Mouse (Mus musculus) inflammation-experienced regulatory T-cells (primary cell): Measurements from ENCODE around the gene C1rb. TPM values are rescaled to one million over a fixed set of nuclear protein-coding genes. Genes with fewer than 3 reads are reported as not detected.

Experiments used
- polyA plus RNA-seq, 2 experiments: library from polyadenylated mRNA; unstranded; fragments of 100-300 nt; shearing (Covaris generic); gene quantifications; one replicate each; pipeline ENCODE4 v1.2.1; 2017

Gene C1rb
- polyA plus RNA-seq: not detected

GRCm38 (mm10) chr6:124570026-124570425 is at the start of gene C1rb:
Gene C1rb (plus strand): TSS chr6:124570294.

DNA sequence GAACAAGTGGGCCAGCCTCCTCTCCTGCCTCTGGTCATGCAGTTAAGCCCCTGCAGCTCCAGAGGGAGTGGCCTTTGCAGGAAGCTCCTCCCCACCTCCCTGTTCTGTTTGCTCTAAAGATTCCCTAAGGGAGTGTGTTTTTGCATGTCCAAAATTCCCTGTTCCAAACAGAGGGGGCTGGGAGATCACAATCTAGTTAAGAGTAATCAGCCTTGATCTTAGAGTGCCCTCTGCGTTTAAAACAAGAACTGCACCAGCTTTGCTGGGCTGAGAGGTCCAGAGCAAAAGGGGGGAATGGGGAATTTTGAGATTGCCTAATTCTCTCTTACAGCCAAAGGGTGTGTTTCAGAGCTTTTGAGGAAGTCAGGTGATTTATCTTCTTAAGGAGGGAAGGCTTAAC is 27.8 kb upstream of the C1rb start, which contains the start of gene C1s1:
C1s1 (minus strand) TSS at position 76 of the 400 bp plus-strand sequence.

Other genes starting within 250 kb of the C1rb start
- 10 to 100 TPM; 28.3 to 35.9 TPM for gene Pex5, start 155.2 kb upstream of the C1rb start, polyA plus RNA-seq
- 1 to 10 TPM in 1 of 2 experiments, not detected in 1; 1.3 TPM for gene Clstn3, start 105.5 kb upstream of the C1rb start, polyA plus RNA-seq
- under 1 TPM; 0.34 to 0.39 TPM for gene C1rl, start 77.2 kb upstream of the C1rb start, polyA plus RNA-seq
- under 1 TPM in 1 of 2 experiments, not detected in 1; 0.58 TPM for gene C1ra, start 57.9 kb upstream of the C1rb start, polyA plus RNA-seq
- gene C1s1, start 27.9 kb upstream of the C1rb start, polyA plus RNA-seq: 1 to 10 TPM in 1 of 2 experiments, not detected in 1; 1.1 TPM
- under 1 TPM in 1 of 2 experiments, not detected in 1; 0.30 TPM for gene C1s2, start 65.8 kb downstream of the C1rb start, polyA plus RNA-seq
- gene Lpcat3, start 92.7 kb downstream of the C1rb start, polyA plus RNA-seq: 10 to 100 TPM; 35.2 to 40.2 TPM
- gene Emg1, start 141.9 kb downstream of the C1rb start, polyA plus RNA-seq: 100 to 1,000 TPM; 287 to 344 TPM
- 100 to 1,000 TPM; 196 to 201 TPM for gene Phb2, start 142.0 kb downstream of the C1rb start, polyA plus RNA-seq
- 100 to 1,000 TPM; 320 to 496 TPM for gene Ptpn6, start 168.4 kb downstream of the C1rb start, polyA plus RNA-seq
- 100 to 1,000 TPM; 440 to 464 TPM for gene Grcc10, start 171.1 kb downstream of the C1rb start, polyA plus RNA-seq
- not detected for gene Gm45234, start 185.7 kb downstream of the C1rb start, polyA plus RNA-seq
- gene Atn1, start 186.2 kb downstream of the C1rb start, polyA plus RNA-seq: 10 to 100 TPM in 1 of 2 experiments, 1 to 10 TPM in 1; 4.2 to 14.1 TPM
- 1 to 10 TPM; 2.8 to 3.5 TPM for gene Eno2, start 199.4 kb downstream of the C1rb start, polyA plus RNA-seq
- 1 to 10 TPM; 1.1 to 1.6 TPM for gene Lrrc23, start 209.4 kb downstream of the C1rb start, polyA plus RNA-seq
- gene Spsb2, start 238.4 kb downstream of the C1rb start, polyA plus RNA-seq: 1 to 10 TPM; 4.4 to 4.5 TPM
- gene Tpi1, start 244.0 kb downstream of the C1rb start, polyA plus RNA-seq: 10 to 100 TPM; 75.7 to 86.0 TPM